Mouse (Mus musculus): Measurements from ENCODE around the gene Polr3gl.

GRCm38 (mm10) chr3:96563911-96564632 lies 29.9 kb downstream of the Polr3gl start:
- no peak for TF ChIP-seq CTCF (IDR thresholded peaks at IDR 0.05; ENCODE audit: control insufficient read depth, insufficient read depth, low read length)
- TF ChIP-seq POLR2A (IDR thresholded peaks at IDR 0.05; ENCODE audit: borderline replicate concordance, control insufficient read depth, low read depth, low read length), result no peak

Measured in bone marrow, adult 2 months (tissue).